Mouse (Mus musculus): ENCODE results near the gene Vmn2r33. TPM values are rescaled to one million over a fixed set of nuclear protein-coding genes. Genes with fewer than 3 reads are reported as not detected.
"Not testable (repeated sequence)": the region's sequence is repeated elsewhere in the genome, so short reads cannot be mapped to it uniquely, and the experiment has no call there.

The Vmn2r33 gene
- polyA plus RNA-seq (2015; fragmentation: Nextera tagmentation; extraction: Ambion mirVana) = not detected in 2 replicates

DNA sequence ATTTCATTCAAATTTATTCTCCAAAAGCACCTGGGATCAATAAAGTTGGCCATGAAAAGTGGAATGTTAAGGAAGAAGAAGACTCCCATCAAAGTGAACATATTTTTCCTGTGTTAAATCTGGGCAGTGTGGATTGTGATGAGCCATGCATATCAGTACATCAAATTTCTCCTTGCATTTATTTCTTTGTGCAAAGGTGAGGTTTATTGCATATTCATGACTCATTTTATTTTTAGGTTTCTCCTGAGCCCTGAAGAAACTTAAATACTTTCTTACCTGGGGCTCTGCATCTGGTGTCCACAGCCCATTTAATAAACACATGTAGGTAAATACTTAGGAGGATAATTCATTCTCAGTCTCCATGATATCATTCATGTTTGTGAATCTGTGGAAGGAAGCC, at the start of gene Vmn2r33:
TSS of gene Vmn2r33 (minus strand) at position 101 of the 400 bp plus-strand sequence.
- not testable (repeated sequence) for H3K27ac ChIP-seq (ENCODE audit: low read length); H3K9ac ChIP-seq (ENCODE audit: low read length); ATAC-seq (ENCODE audit: low read depth); H3K4me1 ChIP-seq (replicated peaks; ENCODE audit: control insufficient read depth, insufficient read depth, low read length); H3K36me3 ChIP-seq (ENCODE audit: control insufficient read depth, insufficient read depth, low read length); H3K27me3 ChIP-seq (ENCODE audit: control insufficient read depth, insufficient read depth, low read depth, low read length); H3K4me2 ChIP-seq (ENCODE audit: low read depth, low read length); H3K9me3 ChIP-seq (ENCODE audit: control insufficient read depth, low read length); H3K4me3 ChIP-seq (ENCODE audit: low read length)

Other genes with a start within 250 kb of the Vmn2r33 start
- gene Vmn2r30, start 229.2 kb downstream of the Vmn2r33 start, polyA plus RNA-seq (2015; fragmentation: Nextera tagmentation; extraction: Ambion mirVana) = not detected in 2 replicates
- not detected in 2 replicates for gene Gm45783, start 192.2 kb downstream of the Vmn2r33 start, polyA plus RNA-seq (2015; fragmentation: Nextera tagmentation; extraction: Ambion mirVana)
- not detected in 2 replicates for gene Vmn2r31, start 167.1 kb downstream of the Vmn2r33 start, polyA plus RNA-seq (2015; fragmentation: Nextera tagmentation; extraction: Ambion mirVana)
- not detected in 2 replicates for gene Vmn2r32, start 86.8 kb downstream of the Vmn2r33 start, polyA plus RNA-seq (2015; fragmentation: Nextera tagmentation; extraction: Ambion mirVana)
- not detected in 2 replicates for gene Vmn2r34, start 122.7 kb upstream of the Vmn2r33 start, polyA plus RNA-seq (2015; fragmentation: Nextera tagmentation; extraction: Ambion mirVana)

Measured in lung, embryonic 16.5 days (tissue).